Mouse (Mus musculus): Measurements from ENCODE around the gene Tspan18.

Gene Tspan18

GRCm38 (mm10) chr2:93345663-93346268 is 11.5 kb upstream of the Tspan18 start:
- no peak for ATAC-seq (ENCODE audit: insufficient number of reproducible peaks, low FRiP score, low TSS enrichment)

DNA sequence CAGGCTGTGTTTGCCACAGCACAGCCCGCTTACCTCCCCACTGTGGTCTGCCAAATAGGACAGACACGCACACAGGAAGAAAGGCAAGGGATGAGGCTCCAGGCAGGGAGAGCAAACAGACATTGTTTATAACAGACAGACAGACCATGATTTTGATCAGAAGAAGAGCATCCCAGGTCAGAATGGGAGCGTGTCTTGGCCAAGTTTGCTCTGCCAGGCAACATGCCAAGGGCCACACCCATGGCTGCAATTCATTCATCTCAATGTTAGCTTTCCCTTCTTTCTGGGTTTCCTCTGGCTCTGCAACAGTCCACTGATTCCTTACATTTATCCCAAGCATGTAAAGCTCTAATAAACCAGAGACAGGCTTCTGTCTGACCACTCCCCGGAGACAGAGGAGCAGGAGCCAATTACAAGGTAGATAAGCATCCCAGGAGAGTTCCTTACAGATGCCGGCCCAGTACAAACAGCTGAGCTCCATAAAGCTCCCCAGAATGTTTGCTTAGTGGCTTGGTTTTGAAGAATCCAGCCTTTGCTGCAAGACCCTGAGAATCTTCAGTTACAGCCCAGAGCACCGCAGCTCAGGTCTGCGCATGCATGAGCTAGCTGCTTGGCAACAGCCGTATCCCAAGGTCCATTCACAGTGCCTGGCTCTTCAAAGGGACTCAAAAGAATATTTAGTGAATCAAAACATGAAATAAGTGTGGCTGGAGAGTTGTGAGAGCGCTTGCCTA is 5.2 kb upstream of the Tspan18 start:
- ATAC-seq (ENCODE audit: insufficient number of reproducible peaks, low FRiP score, low TSS enrichment) = no peak

GRCm38 (mm10) chr2:93335996-93336395 is 1.7 kb upstream of the Tspan18 start:
- no peak for ATAC-seq (ENCODE audit: insufficient number of reproducible peaks, low FRiP score, low TSS enrichment)

GRCm38 (mm10) chr2:93333241-93333816 is 976 bp downstream of the Tspan18 start:
- peak; percentile 65 for ATAC-seq (ENCODE audit: insufficient number of reproducible peaks, low FRiP score, low TSS enrichment)

- no peak for ATAC-seq (ENCODE audit: insufficient number of reproducible peaks, low FRiP score, low TSS enrichment)
Observed at GRCm38 (mm10) chr2:93332277-93332676, 2.0 kb downstream of the Tspan18 start.

DNA sequence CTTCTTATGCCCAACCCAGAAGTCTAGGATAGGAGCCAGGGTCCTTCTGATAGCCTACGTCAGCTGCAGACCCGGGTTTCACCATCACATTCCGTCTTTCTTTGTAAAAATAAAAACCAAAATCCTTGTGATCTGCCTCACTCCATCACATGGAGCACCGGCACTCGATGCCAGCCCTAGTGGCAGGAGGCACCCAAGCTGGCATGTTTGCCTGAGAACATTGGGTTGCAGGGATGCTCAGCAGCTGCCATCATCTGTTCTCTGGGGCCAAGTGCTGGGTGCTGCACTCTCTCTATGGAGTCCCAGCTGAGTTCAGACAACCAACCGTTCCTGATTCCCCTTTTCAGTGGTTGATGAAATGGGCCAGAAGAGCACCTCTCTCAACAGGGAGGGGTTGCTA is 3.2 kb downstream of the Tspan18 start:
- ATAC-seq (ENCODE audit: insufficient number of reproducible peaks, low FRiP score, low TSS enrichment) = no peak

DNA sequence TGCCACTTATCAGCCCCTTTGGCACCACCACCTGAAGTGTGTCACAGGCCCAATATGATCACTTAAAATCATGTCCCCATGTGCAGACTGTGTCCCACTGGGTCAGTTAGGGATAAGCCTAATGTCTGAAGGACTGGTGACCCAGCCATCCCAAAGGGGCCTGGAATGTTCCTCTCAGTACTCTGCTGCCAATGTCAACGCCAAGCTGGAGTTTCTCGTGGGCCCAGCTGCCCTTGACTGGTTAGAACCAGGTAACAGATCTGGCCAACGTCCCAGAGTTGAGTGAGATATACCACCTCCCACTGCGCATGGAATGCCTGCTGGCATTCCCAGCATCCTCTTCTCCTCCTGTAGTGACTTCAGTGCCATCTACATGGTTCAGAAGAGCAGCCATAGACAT is 5.2 kb downstream of the Tspan18 start:
- no peak for ATAC-seq (ENCODE audit: insufficient number of reproducible peaks, low FRiP score, low TSS enrichment)

DNA sequence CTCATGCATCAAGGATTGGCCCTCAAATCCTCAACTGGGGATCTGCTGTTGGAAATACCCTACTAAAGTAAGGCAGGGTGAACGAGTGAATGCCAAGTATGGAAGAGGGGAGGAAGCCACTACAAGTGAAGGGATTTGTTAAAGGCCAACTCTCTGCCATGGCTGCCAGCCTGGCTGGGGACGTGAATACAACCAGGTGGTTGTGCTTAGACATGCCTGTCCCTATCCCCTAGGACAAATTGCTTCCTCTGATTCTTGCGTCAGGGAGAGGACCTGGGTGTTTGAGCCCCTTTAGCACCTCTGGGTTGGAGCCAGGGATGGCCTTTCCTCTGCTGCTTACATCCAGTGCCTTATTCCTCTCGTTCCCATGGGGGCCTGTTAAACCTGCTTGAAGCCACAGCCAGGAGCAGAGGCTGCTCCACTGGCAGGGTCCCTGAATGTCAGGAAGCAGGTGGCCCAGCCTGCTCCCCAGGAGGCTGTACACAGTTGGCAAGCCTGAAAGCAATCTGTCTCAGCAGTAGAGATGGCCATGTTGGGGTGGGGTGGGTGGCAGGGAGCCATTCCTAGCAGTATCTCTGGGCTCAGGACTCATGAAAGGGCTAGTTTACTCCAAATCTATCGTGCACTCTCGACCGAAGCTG is 6.3 kb downstream of the Tspan18 start:
- ATAC-seq (ENCODE audit: insufficient number of reproducible peaks, low FRiP score, low TSS enrichment) = peak; percentile 50; the same call in 1 of the 2 replicates

DNA sequence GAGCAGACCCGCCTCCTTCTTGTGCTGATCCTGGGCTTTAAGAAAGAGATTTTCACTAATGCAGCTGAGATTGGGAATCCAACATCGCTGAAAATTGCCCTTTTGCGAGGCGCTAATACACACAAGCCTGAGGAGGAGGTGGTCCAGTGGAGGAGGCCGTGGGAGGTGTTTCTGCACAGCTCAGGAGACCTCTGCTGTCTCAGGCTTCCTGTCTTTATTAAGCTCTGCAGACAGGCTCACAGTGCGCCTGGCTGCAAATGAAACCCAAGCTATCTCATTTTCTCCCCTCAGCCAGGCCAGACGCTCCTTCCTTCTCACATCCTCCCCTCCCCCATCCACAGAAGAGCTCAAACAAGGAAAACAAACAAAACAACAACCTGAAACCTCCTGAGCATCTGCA is 9.6 kb downstream of the Tspan18 start:
- no peak for ATAC-seq (ENCODE audit: insufficient number of reproducible peaks, low FRiP score, low TSS enrichment)

GRCm38 (mm10) chr2:93321946-93322345 is 12.4 kb downstream of the Tspan18 start:
- ATAC-seq (ENCODE audit: insufficient number of reproducible peaks, low FRiP score, low TSS enrichment) = no peak

DNA sequence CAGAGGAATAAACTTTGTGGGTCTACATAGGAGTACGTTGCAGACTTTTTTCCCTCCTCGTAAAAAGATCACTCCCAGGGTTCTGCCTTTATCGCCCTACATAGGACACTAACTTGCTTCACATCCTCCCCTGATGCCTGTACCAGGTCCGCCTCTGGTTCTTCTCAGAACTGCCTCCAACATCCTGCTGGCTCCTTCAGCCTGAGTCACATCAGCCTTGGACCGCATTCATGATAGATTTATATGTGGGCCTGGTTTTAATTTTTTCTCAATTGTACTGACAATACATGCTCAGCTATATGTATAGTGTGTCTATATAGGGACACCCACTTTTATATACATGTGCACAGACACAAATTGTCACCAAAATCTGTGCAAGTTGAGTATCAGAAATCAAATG is 14.0 kb downstream of the Tspan18 start:
- ATAC-seq (ENCODE audit: insufficient number of reproducible peaks, low FRiP score, low TSS enrichment) = no peak

DNA sequence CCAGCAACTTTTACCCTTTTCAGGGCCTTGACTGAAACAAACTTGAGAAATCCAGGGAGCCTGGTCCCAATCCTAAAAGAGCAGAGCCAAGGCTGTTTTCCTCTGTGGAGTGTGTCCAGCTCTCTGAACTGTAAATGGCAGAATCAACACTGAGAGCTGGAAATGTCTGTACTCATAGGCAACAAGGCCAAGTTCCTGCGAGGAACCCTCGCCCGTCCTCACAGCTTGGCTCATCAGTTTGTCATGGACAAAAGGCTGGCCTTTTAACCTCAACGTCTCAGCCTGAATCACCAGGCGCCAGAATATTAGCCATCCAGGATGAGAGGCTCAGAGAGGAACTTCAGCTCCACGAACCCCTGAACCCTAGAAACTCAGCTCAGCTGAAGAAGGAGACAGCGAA is 14.7 kb downstream of the Tspan18 start:
- no peak for ATAC-seq (ENCODE audit: insufficient number of reproducible peaks, low FRiP score, low TSS enrichment)

GRCm38 (mm10) chr2:93318781-93319349 is 15.4 kb downstream of the Tspan18 start:
- ATAC-seq (ENCODE audit: insufficient number of reproducible peaks, low FRiP score, low TSS enrichment) = no peak

- ATAC-seq (ENCODE audit: insufficient number of reproducible peaks, low FRiP score, low TSS enrichment) = no peak
Observed at GRCm38 (mm10) chr2:93313768-93314632, 20.3 kb downstream of the Tspan18 start.

GRCm38 (mm10) chr2:93312458-93312857 is 21.8 kb downstream of the Tspan18 start:
- no peak for ATAC-seq (ENCODE audit: insufficient number of reproducible peaks, low FRiP score, low TSS enrichment)

- no peak for ATAC-seq (ENCODE audit: insufficient number of reproducible peaks, low FRiP score, low TSS enrichment)
Observed at GRCm38 (mm10) chr2:93309724-93310413, 24.4 kb downstream of the Tspan18 start.

DNA sequence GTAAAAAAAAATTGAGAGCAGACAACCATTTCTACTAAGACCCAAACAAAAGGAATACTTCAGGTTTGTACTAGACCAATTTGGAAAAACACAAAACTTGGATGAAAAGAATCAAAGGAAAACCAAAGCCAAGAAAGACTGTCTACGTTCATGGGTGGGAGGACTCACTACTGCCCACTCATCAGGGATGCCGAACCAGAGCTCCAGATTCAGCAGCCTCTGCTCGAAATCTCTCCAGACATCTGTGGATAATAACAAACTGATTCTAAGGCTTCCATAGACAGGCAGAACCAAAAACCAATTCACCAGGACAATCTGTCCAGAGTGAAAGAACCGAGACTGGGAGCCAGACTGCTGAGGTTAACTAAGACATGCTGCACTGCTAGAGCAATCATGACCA is 27.4 kb downstream of the Tspan18 start:
- no peak for ATAC-seq (ENCODE audit: insufficient number of reproducible peaks, low FRiP score, low TSS enrichment)

GRCm38 (mm10) chr2:93304273-93304634 is 30.1 kb downstream of the Tspan18 start:
- ATAC-seq (ENCODE audit: insufficient number of reproducible peaks, low FRiP score, low TSS enrichment) = no peak

GRCm38 (mm10) chr2:93303585-93304272 is 30.6 kb downstream of the Tspan18 start:
- no peak for ATAC-seq (ENCODE audit: insufficient number of reproducible peaks, low FRiP score, low TSS enrichment)

Measured in cerebellum, adult (tissue).